22 mouse cellular contexts compared by ENCODE assay signal in genomic region chr19:42454481-42455236, GRCm38 (mm10). TPM values are rescaled to one million over a fixed set of nuclear protein-coding genes. Genes with fewer than 3 reads are reported as not detected.
DNase-seq lines count a peak whose midpoint lies in the region; ATAC-seq and TF ChIP-seq lines count a peak whose summit lies in the region.
"Had no signal": no experiment of that assay in that cellular context is flagged by ENCODE, and none has a peak within 500 bp of the region (broad histone marks: within the 10 kb centered on the region; RNA-seq: fewer than 3 reads in every experiment).

No protein-coding gene starts in this region.

- H3K9ac ChIP-seq in kidney, postnatal 0 days (ENCODE audit: low read depth, low read length) = no peak overlapping the region
- H3K9ac ChIP-seq in intestine, embryonic 16.5 days (ENCODE audit: low read depth, low read length) = no peak overlapping the region
- H3K9ac ChIP-seq in forebrain, embryonic 14.5 days (ENCODE audit: low read length) = no peak overlapping the region
- H3K9ac ChIP-seq: embryonic facial prominence, embryonic 15.5 days; forebrain, embryonic 15.5 days; heart, embryonic 15.5 days; hindbrain, embryonic 15.5 days had no signal

- peak; percentile 24 for DNase-seq in kidney, adult 11 months
- DNase-seq in kidney, postnatal 14 days = no peak
- DNase-seq in kidney, postnatal 0 days (ENCODE audit: low spot score) = no peak
- no peak for DNase-seq in kidney, postnatal 4 days
- DNase-seq in forebrain, embryonic 14.5 days (ENCODE audit: low spot score) = no peak
- DNase-seq: adrenal gland, adult 2 months; adrenal gland, postnatal 25 days; cerebellum, adult 18-20 months; cerebellum, adult 9-11 months; cerebellum, postnatal 36 days; gastrocnemius, postnatal 10 days; heart, adult 18-20 months; heart, postnatal 14 days had no signal

- H3K4me2 ChIP-seq in kidney, postnatal 0 days (ENCODE audit: low read length) = no peak overlapping the region
- H3K4me2 ChIP-seq in intestine, embryonic 16.5 days (ENCODE audit: low read depth, low read length) = no peak overlapping the region
- H3K4me2 ChIP-seq in forebrain, embryonic 14.5 days (ENCODE audit: low read length) = no peak overlapping the region
- H3K4me2 ChIP-seq: embryonic facial prominence, embryonic 15.5 days; forebrain, embryonic 15.5 days; heart, embryonic 11.5 days; heart, embryonic 15.5 days; hindbrain, embryonic 15.5 days had no signal

- peak; percentile 30 for ATAC-seq in kidney, postnatal 0 days (replicated peaks; ENCODE audit: low FRiP score, low read depth)
- ATAC-seq in intestine, embryonic 16.5 days = peak; percentile 81
- ATAC-seq in forebrain, embryonic 14.5 days = no peak
- ATAC-seq: forebrain, embryonic 15.5 days had no signal

- H3K27me3 ChIP-seq in kidney, postnatal 0 days (ENCODE audit: insufficient read depth, low read length) = no peaks in the 10 kb centered on the region
- H3K27me3 ChIP-seq in intestine, embryonic 16.5 days (replicated peaks; ENCODE audit: control insufficient read depth, insufficient read depth, low read length) = no peaks in the 10 kb centered on the region
- H3K27me3 ChIP-seq in forebrain, embryonic 14.5 days (replicated peaks; ENCODE audit: control insufficient read depth, insufficient read depth, low read length) = no peaks in the 10 kb centered on the region
- H3K27me3 ChIP-seq: forebrain, embryonic 15.5 days; hindbrain, embryonic 15.5 days had no signal

- TF ChIP-seq CTCF in kidney, postnatal 0 days (IDR thresholded peaks at IDR 0.05; ENCODE audit: low read depth) = no peak

- no peak overlapping the region for H3K4me3 ChIP-seq in kidney, postnatal 0 days (replicated peaks; ENCODE audit: low read depth, low read length)
- H3K4me3 ChIP-seq in intestine, embryonic 16.5 days (ENCODE audit: low read length) = no peak overlapping the region
- H3K4me3 ChIP-seq in forebrain, embryonic 14.5 days (ENCODE audit: low read depth, low read length) = no peak overlapping the region
- H3K4me3 ChIP-seq: embryonic facial prominence, embryonic 15.5 days; erythroblast, embryonic 14.5 days; forebrain, embryonic 10.5 days; forebrain, embryonic 15.5 days; heart, embryonic 15.5 days; hindbrain, embryonic 10.5 days; hindbrain, embryonic 15.5 days had no signal

- WGBS in kidney, postnatal 0 days = 34% methylated on average over 6 of the region's 6 CpGs
- WGBS in intestine, embryonic 16.5 days = 52% methylated on average over 6 of the region's 6 CpGs
- 79% methylated on average over 6 of the region's 6 CpGs for WGBS in forebrain, embryonic 14.5 days

- H3K36me3 ChIP-seq in kidney, postnatal 0 days (ENCODE audit: insufficient read depth, low read length) = no peaks in the 10 kb centered on the region
- H3K36me3 ChIP-seq in intestine, embryonic 16.5 days (ENCODE audit: control insufficient read depth, insufficient read depth, low read length) = no peaks in the 10 kb centered on the region
- no peaks in the 10 kb centered on the region for H3K36me3 ChIP-seq in forebrain, embryonic 14.5 days (ENCODE audit: control insufficient read depth, insufficient read depth, low read length)
- H3K36me3 ChIP-seq: embryonic facial prominence, embryonic 15.5 days; forebrain, embryonic 10.5 days; forebrain, embryonic 15.5 days; heart, embryonic 15.5 days; hindbrain, embryonic 10.5 days; hindbrain, embryonic 15.5 days had no signal

- H3K27ac ChIP-seq in kidney, postnatal 0 days = no peak overlapping the region
- no peak overlapping the region for H3K27ac ChIP-seq in intestine, embryonic 16.5 days (ENCODE audit: low read length)
- H3K27ac ChIP-seq in forebrain, embryonic 14.5 days (ENCODE audit: low read depth, low read length) = no peak overlapping the region
- H3K27ac ChIP-seq: embryonic facial prominence, embryonic 15.5 days; forebrain, embryonic 10.5 days; forebrain, embryonic 15.5 days; heart, embryonic 15.5 days; hindbrain, embryonic 10.5 days; hindbrain, embryonic 15.5 days had no signal

- H3K4me1 ChIP-seq in kidney, postnatal 0 days (replicated peaks; ENCODE audit: insufficient read depth, low read length) = no peaks in the 10 kb centered on the region
- H3K4me1 ChIP-seq in intestine, embryonic 16.5 days (ENCODE audit: control insufficient read depth, insufficient read depth, low read length) = no peaks in the 10 kb centered on the region
- no peaks in the 10 kb centered on the region for H3K4me1 ChIP-seq in forebrain, embryonic 14.5 days (ENCODE audit: control insufficient read depth, insufficient read depth, low read length)
- H3K4me1 ChIP-seq: embryonic facial prominence, embryonic 15.5 days; forebrain, embryonic 15.5 days; heart, embryonic 15.5 days; hindbrain, embryonic 15.5 days had no signal

- H3K9me3 ChIP-seq in kidney, postnatal 0 days (replicated peaks; ENCODE audit: low read length) = no peaks in the 10 kb centered on the region
- no peaks in the 10 kb centered on the region for H3K9me3 ChIP-seq in intestine, embryonic 16.5 days (ENCODE audit: control insufficient read depth, low read length)
- H3K9me3 ChIP-seq in forebrain, embryonic 14.5 days (replicated peaks; ENCODE audit: control insufficient read depth, low read length) = no peaks in the 10 kb centered on the region
- H3K9me3 ChIP-seq: embryonic facial prominence, embryonic 15.5 days; forebrain, embryonic 10.5 days; forebrain, embryonic 15.5 days; heart, embryonic 15.5 days; hindbrain, embryonic 10.5 days; hindbrain, embryonic 15.5 days had no signal

RNA-seq across cellular contexts. Expression of gene Crtac1, which starts 23.1 kb away (rescaled TPM):
- 2.6 and 3.5 TPM in 2 replicates for polyA plus RNA-seq in kidney, postnatal 0 days (2015; fragmentation: Nextera tagmentation; extraction: Ambion mirVana)
- polyA plus RNA-seq in intestine, embryonic 16.5 days (2015; fragmentation: Nextera tagmentation; extraction: Ambion mirVana) = 4.8 and 5.6 TPM in 2 replicates
- polyA plus RNA-seq in forebrain, embryonic 14.5 days (2014; fragmentation: Nextera tagmentation; extraction: Ambion mirVana) = 17.3 and 17.6 TPM in 2 replicates
- polyA plus RNA-seq: erythroblast, embryonic 14.5 days had no signal
